Mouse (Mus musculus) hindbrain, embryonic 14.5 days (tissue): Measurements from ENCODE around the gene Olfr554. TPM values are rescaled to one million over a fixed set of nuclear protein-coding genes. Genes with fewer than 3 reads are reported as not detected.
A peak's percentile ranks its signal among the peaks of the same experiment; 100 is the strongest.

ENCODE experiments used
- ATAC-seq: fragments of 200-750 bp; cut with Nextera tagmentation; 2 replicates; pipeline ENCODE4 v1.8.0; 2017; ENCODE audit warnings: moderate number of reproducible peaks, mild to moderate bottlenecking, moderate TSS enrichment, moderate library complexity; ENCODE audit not compliant: low FRiP score
- DNase-seq: peaks from one replicate; pipeline ENCODE4 v3.0.0-alpha.2; 2015; ENCODE audit warnings: low spot score
- H3K27ac ChIP-seq: fragments of 300-500 bp; sonication (generic); 2 replicates; pipeline ENCODE4 v1.5.1; 2014; ENCODE audit warnings: mild to moderate bottlenecking, moderate library complexity
- H3K27me3 ChIP-seq: fragments of 300-500 bp; sonication (generic); 2 replicates; pipeline ENCODE4 v1.6.1; 2014; ENCODE audit warnings: mild to moderate bottlenecking, low read length, mixed read lengths; ENCODE audit not compliant: control insufficient read depth, insufficient read depth
- H3K36me3 ChIP-seq: fragments of 300-500 bp; sonication (generic); replicated peaks from 2 replicates; pipeline ENCODE4 v1.6.1; 2014; ENCODE audit not compliant: control insufficient read depth, insufficient read depth
- H3K4me1 ChIP-seq: fragments of 300-500 bp; sonication (generic); replicated peaks from 2 replicates; pipeline ENCODE4 v1.6.1; 2014; ENCODE audit warnings: antibody characterized with exemption, low read length, mixed read lengths; ENCODE audit not compliant: control insufficient read depth, insufficient read depth
- H3K4me2 ChIP-seq: fragments of 300-500 bp; sonication (generic); replicated peaks from 2 replicates; pipeline ENCODE4 v1.6.1; 2014; ENCODE audit warnings: mild to moderate bottlenecking, moderate library complexity
- H3K4me3 ChIP-seq: fragments of 300-500 bp; sonication (generic); replicated peaks from 2 replicates; pipeline ENCODE4 v1.5.1; 2014; ENCODE audit warnings: mild to moderate bottlenecking, low read length
- H3K9ac ChIP-seq: fragments of 300-500 bp; sonication (generic); 2 replicates; pipeline ENCODE4 v1.6.1; 2014
- H3K9me3 ChIP-seq: fragments of 300-500 bp; sonication (generic); 2 replicates; pipeline ENCODE4 v1.6.1; 2016; ENCODE audit warnings: low read length; ENCODE audit not compliant: control insufficient read depth
- WGBS: fragments of 180-500 bp; shearing (Covaris S2); extraction: QIAGEN DNeasy Blood & Tissue Kit; methylation state at CpG from one replicate; pipeline ENCODE4 v1.1.7; 2014; 5-methylcytosine and 5-hydroxymethylcytosine counted together
- polyA plus RNA-seq: library from polyadenylated mRNA; unstranded; fragments of >200 nt; fragmentation: Nextera tagmentation; extraction: Ambion mirVana; gene quantifications from 2 replicates; pipeline ENCODE4 v1.2.1, GENCODE M21; 2014

The Olfr554 gene
- polyA plus RNA-seq, 1 experiment from 2014 or later, result not detected

DNA sequence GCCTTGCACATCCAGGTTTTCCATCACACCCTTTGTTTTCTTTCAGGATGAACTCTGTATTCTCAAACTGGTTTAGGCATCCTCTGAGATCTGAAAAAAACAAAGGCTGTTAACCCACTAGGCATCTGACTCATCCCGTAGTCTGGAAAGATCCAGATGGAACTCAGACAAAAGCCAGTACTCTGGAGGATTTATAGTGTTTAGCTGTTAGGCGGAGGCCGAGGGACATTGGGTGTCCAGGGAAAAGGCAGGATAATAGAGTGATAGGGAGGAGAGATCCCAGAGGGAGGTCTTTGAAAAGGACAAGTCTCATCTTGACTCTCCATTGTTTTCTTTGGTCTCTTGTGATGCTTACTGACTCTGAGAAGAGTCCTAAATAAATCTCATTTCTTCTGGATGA lies 26.4 kb downstream of the Olfr554 start, which contains the start of gene Olfr556:
Gene Olfr556 (plus strand): TSS at position 301 of the 400 bp plus-strand sequence.
- Histone ChIP-seq H3K9me3 (no peaks in the 10 kb centered on the region), H3K4me3 (no peak within 1 kb of the TSS), H3K9ac (no peak within 1 kb of the TSS), H3K36me3 (no peaks in the 10 kb centered on the region), H3K27ac (no peak within 1 kb of the TSS), H3K4me1 (no peaks in the 10 kb centered on the region), H3K4me2 (no peak within 1 kb of the TSS), H3K27me3 (no peaks in the 10 kb centered on the region)
- 33% methylated on average over 3 of the region's 3 CpGs for WGBS
- DNase-seq (no peak), ATAC-seq (no peak)

- Histone ChIP-seq H3K4me1 (no peaks in the 10 kb centered on the region), H3K27me3 (no peaks in the 10 kb centered on the region), H3K27ac (no peak overlapping the region), H3K36me3 (no peaks in the 10 kb centered on the region), H3K9ac (no peak overlapping the region), H3K4me3 (no peak overlapping the region), H3K9me3 (no peaks in the 10 kb centered on the region), H3K4me2 (no peak overlapping the region)
- WGBS, result 62% methylated on average over 2 of the region's 2 CpGs
- no peak for ATAC-seq
- peak; percentile 64 for DNase-seq
Measured at GRCm38 (mm10) chr7:102665378-102665777, 27.1 kb downstream of the Olfr554 start.

DNA sequence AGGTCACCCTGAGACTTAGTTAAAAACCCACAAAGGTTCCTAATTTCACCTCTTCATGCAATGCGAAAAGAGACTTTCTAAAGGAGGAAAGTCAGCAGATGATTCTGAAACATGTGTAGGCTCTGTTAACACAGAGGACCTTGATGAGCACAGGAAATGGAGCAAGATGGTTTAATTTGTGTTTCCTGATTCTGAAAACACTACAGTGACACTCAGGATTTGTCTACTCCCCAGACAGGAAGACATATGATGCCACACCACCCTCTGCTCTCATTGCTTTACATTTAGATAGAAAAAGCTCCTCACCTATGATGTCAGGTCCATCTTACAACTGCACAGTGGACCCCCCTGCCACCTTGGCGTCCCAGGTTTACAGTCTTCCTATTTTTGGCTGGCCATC lies 38.0 kb downstream of the Olfr554 start:
- Histone ChIP-seq H3K27me3 (no peaks in the 10 kb centered on the region), H3K4me3 (no peak overlapping the region), H3K4me2 (no peak overlapping the region), H3K4me1 (no peaks in the 10 kb centered on the region), H3K9ac (no peak overlapping the region), H3K36me3 (no peaks in the 10 kb centered on the region), H3K27ac (no peak overlapping the region), H3K9me3 (no peaks in the 10 kb centered on the region)
- no peak for DNase-seq
- 91% methylated on average over 2 of the region's 2 CpGs for WGBS
- ATAC-seq, result no peak

DNA sequence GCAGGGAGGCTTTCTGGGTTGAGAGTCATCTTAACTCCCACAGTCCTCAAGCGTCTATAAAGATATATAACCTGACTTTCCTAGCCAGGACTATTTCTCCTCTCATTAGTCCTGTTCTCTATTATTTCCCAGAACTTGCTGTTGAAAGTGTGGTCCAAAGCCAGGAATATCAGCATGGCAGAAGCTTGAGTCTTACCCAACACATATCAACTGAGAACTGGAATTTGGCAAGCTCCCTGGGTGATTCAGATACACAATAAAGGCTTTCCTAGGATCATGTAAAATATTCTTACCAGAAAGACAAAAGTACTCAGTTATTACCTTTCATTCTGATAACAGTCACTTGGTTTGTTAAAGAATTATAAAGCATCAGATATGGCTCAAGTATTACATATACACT lies 43.7 kb downstream of the Olfr554 start:
- no peak for ATAC-seq
- Histone ChIP-seq H3K36me3 (no peaks in the 10 kb centered on the region), H3K27me3 (no peaks in the 10 kb centered on the region), H3K4me3 (no peak overlapping the region), H3K27ac (no peak overlapping the region), H3K9me3 (no peaks in the 10 kb centered on the region), H3K4me2 (no peak overlapping the region), H3K9ac (no peak overlapping the region), H3K4me1 (no peaks in the 10 kb centered on the region)
- 95% methylated on average over 1 of the region's 1 CpGs for WGBS
- DNase-seq, result no peak

DNA sequence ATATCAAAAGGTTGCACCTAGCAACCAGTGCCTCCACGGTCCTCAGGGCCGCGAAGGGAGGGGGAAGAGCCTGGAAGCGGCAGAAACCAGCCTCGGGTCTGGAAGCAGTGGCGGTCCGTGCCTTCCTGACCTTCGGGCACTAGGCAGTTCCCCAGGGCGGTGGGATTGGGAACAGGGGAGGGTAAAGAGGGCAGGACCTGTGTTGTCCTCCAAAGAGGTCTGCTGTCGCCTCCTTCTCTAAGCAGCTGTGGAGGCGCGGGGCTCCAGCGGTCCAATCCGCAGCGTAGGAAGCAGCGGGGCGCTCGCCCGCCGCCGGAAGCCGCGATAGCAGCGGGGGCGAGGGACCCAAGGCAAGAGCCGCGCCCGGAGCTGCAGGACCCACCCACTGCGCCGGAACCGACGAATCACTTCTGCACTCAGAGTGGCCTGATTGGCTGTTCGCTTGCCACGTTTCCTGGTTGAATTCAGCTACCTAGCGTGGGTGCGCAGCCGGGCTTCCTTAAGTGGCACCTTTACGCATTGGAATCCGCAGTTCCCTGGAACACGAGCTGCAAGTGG lies 48.8 kb downstream of the Olfr554 start, which contains the start of gene Trim68:
Gene Trim68 (minus strand): TSS at position 384 of the 558 bp plus-strand sequence.
- Histone ChIP-seq H3K27ac (peak within 1 kb of the TSS; percentile 68; the same call in 1 of the 2 replicates), H3K9ac (peak within 1 kb of the TSS; percentile 78), H3K27me3 (no peaks in the 10 kb centered on the region), H3K4me3 (peak within 1 kb of the TSS; percentile 60), H3K4me1 (peaks cover 4% of the 10 kb centered on the region), H3K9me3 (no peaks in the 10 kb centered on the region), H3K36me3 (no peaks in the 10 kb centered on the region), H3K4me2 (peak within 1 kb of the TSS; percentile 67)
- DNase-seq, result peak; percentile 86
- under 1% methylated on average over 40 of the region's 40 CpGs for WGBS
- peak; percentile 100 for ATAC-seq

Other genes with a start within 250 kb of the Olfr554 start
- gene Rrm1, start 196.7 kb upstream of the Olfr554 start, polyA plus RNA-seq, result 44.1 and 54.6 TPM in 2 replicates
- 0.18 and 0.39 TPM in 2 replicates for gene Olfr543, start 156.8 kb upstream of the Olfr554 start, polyA plus RNA-seq
- 0.09 and 0.11 TPM in 2 replicates for gene Olfr544, start 150.1 kb upstream of the Olfr554 start, polyA plus RNA-seq
- 0.17 and 0.23 TPM in 2 replicates for gene Olfr545, start 138.9 kb upstream of the Olfr554 start, polyA plus RNA-seq
- gene Olfr547, start 103.7 kb upstream of the Olfr554 start, polyA plus RNA-seq, result not detected in 2 replicates
- gene Olfr548-ps1, start 97.5 kb upstream of the Olfr554 start, polyA plus RNA-seq, result not detected in 2 replicates
- not detected in 2 replicates for gene Olfr549, start 88.6 kb upstream of the Olfr554 start, polyA plus RNA-seq
- gene Trim21, start 72.9 kb upstream of the Olfr554 start, polyA plus RNA-seq, result 0.11 and 0.57 TPM in 2 replicates
- not detected in 2 replicates for gene Olfr550, start 67.0 kb upstream of the Olfr554 start, polyA plus RNA-seq
- not detected in 2 replicates for gene Olfr551, start 46.5 kb upstream of the Olfr554 start, polyA plus RNA-seq
- gene Olfr552, start 40.7 kb upstream of the Olfr554 start, polyA plus RNA-seq, result not detected in 2 replicates
- not detected in 2 replicates for gene Olfr553, start 20.2 kb upstream of the Olfr554 start, polyA plus RNA-seq
- not detected in 2 replicates for gene Olfr555, start 20.4 kb downstream of the Olfr554 start, polyA plus RNA-seq
- gene Olfr556, start 26.5 kb downstream of the Olfr554 start, polyA plus RNA-seq, result not detected in 2 replicates
- 8.3 and 8.4 TPM in 2 replicates for gene Trim68, start 48.9 kb downstream of the Olfr554 start, polyA plus RNA-seq
- gene Olfr557, start 57.5 kb downstream of the Olfr554 start, polyA plus RNA-seq, result not detected in 2 replicates
- gene Olfr558, start 63.8 kb downstream of the Olfr554 start, polyA plus RNA-seq, result 0.08 and 0.22 TPM in 2 replicates
- gene Olfr33, start 80.6 kb downstream of the Olfr554 start, polyA plus RNA-seq, result not detected in 2 replicates
- not detected in 2 replicates for gene Olfr559, start 89.1 kb downstream of the Olfr554 start, polyA plus RNA-seq
- gene Olfr560, start 120.9 kb downstream of the Olfr554 start, polyA plus RNA-seq, result not detected in 2 replicates
- gene Olfr78, start 121.0 kb downstream of the Olfr554 start, polyA plus RNA-seq, result 0.13 and 0.17 TPM in 2 replicates
- gene Olfr561, start 132.8 kb downstream of the Olfr554 start, polyA plus RNA-seq, result not detected in 2 replicates
- not detected in 2 replicates for gene Olfr564, start 165.0 kb downstream of the Olfr554 start, polyA plus RNA-seq
- not detected in 2 replicates for gene Olfr566, start 220.3 kb downstream of the Olfr554 start, polyA plus RNA-seq
- not detected in 2 replicates for gene Olfr568, start 238.7 kb downstream of the Olfr554 start, polyA plus RNA-seq